Mouse (Mus musculus) Patski (cell line): Measurements from ENCODE around the gene Vmn2r76. TPM values are rescaled to one million over a fixed set of nuclear protein-coding genes. Genes with fewer than 3 reads are reported as not detected.
"Not testable (repeated sequence)": the region's sequence is repeated elsewhere in the genome, so short reads cannot be mapped to it uniquely, and the experiment has no call there.

ENCODE experiments used
- ATAC-seq: fragments of 100-300 bp; one replicate; pipeline ENCODE4 v1.8.0; 2021
- CTCF ChIA-PET: fragments of 350-600 bp; sonication (Branson Sonifier 250); formaldehyde crosslinking; loops from one replicate; lab custom pipeline; 2022; ENCODE audit warnings: inconsistent platforms; lab: Charles Lee
- POLR2A ChIA-PET: fragments of 350-600 bp; sonication (Branson Sonifier 250); formaldehyde crosslinking; loops from one replicate; lab custom pipeline; 2022; ENCODE audit warnings: antibody characterized with exemption, inconsistent platforms; lab: Charles Lee
- DNase-seq: peaks from one replicate; pipeline ENCODE4 v3.0.0-alpha.2; 2011; ENCODE audit warnings: low read depth, low spot score
- H3K27me3 ChIP-seq: fragments of 371-371 bp; one replicate; pipeline ENCODE4 v1.5.1; 2021
- CTCF ChIP-seq: fragments of 100-300 bp; IDR thresholded peaks from one replicate; pipeline ENCODE4 v1.5.1; 2021
- in situ Hi-C: fragments of 300-500 bp; cut with MboI; formaldehyde crosslinking; loops from 3 replicates; pipeline ENCODE4 v1.11.1; 2018; ENCODE audit warnings: low pct_unique_long_range_greater_than_20kb, mixed read lengths
- polyA plus RNA-seq: library from polyadenylated mRNA; unstranded; gene quantifications from one replicate; pipeline ENCODE4 v1.2.3, GENCODE M21; 2021

Vmn2r76 gene
- polyA plus RNA-seq = under 0.01 TPM

- CTCF ChIA-PET = no interaction called here
- H3K27me3 ChIP-seq = no peaks in the 10 kb centered on the region
- DNase-seq (no peak), ATAC-seq (no peak)
- POLR2A ChIA-PET = no interaction called here
- TF ChIP-seq CTCF = no peak
- in situ Hi-C loops = no loop called here
Measured at GRCm38 (mm10) chr7:86246208-86246607, at the start of gene Vmn2r76. TSS of gene Vmn2r76 (minus strand) at chr7:86246308.

GRCm38 (mm10) chr7:86277072-86277471, 31.0 kb upstream of the Vmn2r76 start, which contains the start of gene Olfr310:
TSS of gene Olfr310 (minus strand) at chr7:86277172.
- DNase-seq (no peak), ATAC-seq (no peak)
- CTCF ChIA-PET = no interaction called here
- TF ChIP-seq CTCF = no peak
- POLR2A ChIA-PET = no interaction called here
- in situ Hi-C loops = no loop called here
- H3K27me3 ChIP-seq = no peaks in the 10 kb centered on the region

GRCm38 (mm10) chr7:86211345-86211744, 34.8 kb downstream of the Vmn2r76 start:
- in situ Hi-C loops = no loop called here
- DNase-seq = no peak
- ATAC-seq = no peak
- peak; percentile 20 for TF ChIP-seq CTCF
- CTCF ChIA-PET = no interaction called here
- POLR2A ChIA-PET = no interaction called here
- no peaks in the 10 kb centered on the region for H3K27me3 ChIP-seq

- CTCF ChIA-PET, H3K27me3 ChIP-seq, in situ Hi-C loops, ATAC-seq, DNase-seq, POLR2A ChIA-PET: not testable (repeated sequence)
Measured at GRCm38 (mm10) chr7:86171678-86172077, 74.4 kb downstream of the Vmn2r76 start, which contains the start of gene Vmn2r75. TSS of gene Vmn2r75 (minus strand) at chr7:86171778.

Other genes starting within 250 kb of the Vmn2r76 start
- not detected for gene Vmn2r75, start 74.5 kb downstream of the Vmn2r76 start, polyA plus RNA-seq
- not detected for gene Olfr310, start 30.9 kb upstream of the Vmn2r76 start, polyA plus RNA-seq
- not detected for gene Olfr309, start 67.4 kb upstream of the Vmn2r76 start, polyA plus RNA-seq
- not detected for gene Olfr308, start 79.3 kb upstream of the Vmn2r76 start, polyA plus RNA-seq
- not detected for gene Olfr307, start 91.3 kb upstream of the Vmn2r76 start, polyA plus RNA-seq
- not detected for gene Olfr305, start 120.6 kb upstream of the Vmn2r76 start, polyA plus RNA-seq
- gene Olfr304, start 140.3 kb upstream of the Vmn2r76 start, polyA plus RNA-seq = not detected
- not detected for gene Olfr303, start 151.5 kb upstream of the Vmn2r76 start, polyA plus RNA-seq
- gene Olfr301, start 157.5 kb upstream of the Vmn2r76 start, polyA plus RNA-seq = not detected
- gene Olfr299, start 213.6 kb upstream of the Vmn2r76 start, polyA plus RNA-seq = not detected
- not detected for gene Olfr298, start 246.2 kb upstream of the Vmn2r76 start, polyA plus RNA-seq